Mouse (Mus musculus) C2C12 (cell line): ENCODE data around the gene Lrrc7.

Experiments used
- CTCF ChIP-seq: IDR thresholded peaks from one replicate; pipeline ENCODE4 v1.5.1; 2011; ENCODE audit not compliant: control insufficient read depth, insufficient read depth, insufficient read length
- FOSL1 ChIP-seq: IDR thresholded peaks from one replicate; pipeline ENCODE4 v1.8.0; 2011; ENCODE audit warnings: mild to moderate bottlenecking, low read length; ENCODE audit not compliant: poor library complexity, insufficient read depth, severe bottlenecking
- USF1 ChIP-seq: IDR thresholded peaks from one replicate; pipeline ENCODE4 v1.6.1; 2011; ENCODE audit warnings: low read depth, mild to moderate bottlenecking, control low read depth, moderate library complexity

GRCm38 (mm10) chr3:158195426-158195825 lies 366.6 kb downstream of the Lrrc7 start:
- no peak for TF ChIP-seq CTCF
- TF ChIP-seq USF1 = no peak
- TF ChIP-seq FOSL1 = no peak
